Mouse (Mus musculus): ENCODE results near the gene Spata2. TPM values are rescaled to one million over a fixed set of nuclear protein-coding genes. Genes with fewer than 3 reads are reported as not detected.

Spata2 gene
- polyA plus RNA-seq, 1 experiment from 2014 or later: 23.6 TPM

GRCm38 (mm10) chr2:167487551-167487950, 5.1 kb downstream of the Spata2 start:
- Histone ChIP-seq H3K4me2 (replicated peaks) (no peak overlapping the region), H3K9ac (replicated peaks) (no peak overlapping the region; the same call in 1 of the 2 replicates), H3K36me3 (peaks cover 36% of the 10 kb centered on the region), H3K4me1 (peaks cover 16% of the 10 kb centered on the region), H3K27me3 (no peaks in the 10 kb centered on the region), H3K4me3 (no peak overlapping the region), H3K9me3 (no peaks in the 10 kb centered on the region), H3K27ac (replicated peaks) (no peak overlapping the region)
- 95% methylated on average over 6 of the region's 6 CpGs for WGBS
- no peak for ATAC-seq (ENCODE audit: low FRiP score, low read depth)

GRCm38 (mm10) chr2:167486573-167486972, 6.1 kb downstream of the Spata2 start:
- Histone ChIP-seq H3K4me3 (no peak overlapping the region), H3K4me2 (replicated peaks) (no peak overlapping the region), H3K9ac (replicated peaks) (no peak overlapping the region), H3K27me3 (no peaks in the 10 kb centered on the region), H3K36me3 (peaks cover 42% of the 10 kb centered on the region), H3K4me1 (peaks cover 10% of the 10 kb centered on the region), H3K27ac (replicated peaks) (no peak overlapping the region), H3K9me3 (no peaks in the 10 kb centered on the region)
- WGBS: 92% methylated on average over 4 of the region's 4 CpGs
- ATAC-seq (ENCODE audit: low FRiP score, low read depth): no peak

- H3K9ac ChIP-seq (replicated peaks): no peak overlapping the region
- H3K4me1 ChIP-seq: peaks cover 2% of the 10 kb centered on the region
- no peak for ATAC-seq (ENCODE audit: low FRiP score, low read depth)
- no peaks in the 10 kb centered on the region for H3K27me3 ChIP-seq
- no peak overlapping the region for H3K4me2 ChIP-seq (replicated peaks)
- H3K9me3 ChIP-seq: no peaks in the 10 kb centered on the region
- H3K36me3 ChIP-seq: peaks cover 45% of the 10 kb centered on the region
- H3K27ac ChIP-seq (replicated peaks): no peak overlapping the region
- WGBS: 92% methylated on average over 7 of the region's 7 CpGs
- H3K4me3 ChIP-seq: no peak overlapping the region
Measured at GRCm38 (mm10) chr2:167485501-167486377, 6.9 kb downstream of the Spata2 start.

GRCm38 (mm10) chr2:167484932-167485331, 7.8 kb downstream of the Spata2 start:
- Histone ChIP-seq H3K4me1 (no peaks in the 10 kb centered on the region), H3K4me2 (replicated peaks) (no peak overlapping the region), H3K9ac (replicated peaks) (no peak overlapping the region), H3K27ac (replicated peaks) (no peak overlapping the region), H3K4me3 (no peak overlapping the region), H3K36me3 (peaks cover 51% of the 10 kb centered on the region), H3K9me3 (no peaks in the 10 kb centered on the region), H3K27me3 (no peaks in the 10 kb centered on the region)
- 96% methylated on average over 11 of the region's 11 CpGs for WGBS
- no peak for ATAC-seq (ENCODE audit: low FRiP score, low read depth)

- H3K4me2 ChIP-seq (replicated peaks): no peak overlapping the region
- no peak for ATAC-seq (ENCODE audit: low FRiP score, low read depth)
- H3K27me3 ChIP-seq: no peaks in the 10 kb centered on the region
- no peak overlapping the region for H3K4me3 ChIP-seq
- WGBS: 94% methylated on average over 24 of the region's 24 CpGs
- H3K9ac ChIP-seq (replicated peaks): no peak overlapping the region
- no peak overlapping the region for H3K27ac ChIP-seq (replicated peaks)
- no peaks in the 10 kb centered on the region for H3K4me1 ChIP-seq
- H3K9me3 ChIP-seq: no peaks in the 10 kb centered on the region
- peaks cover 51% of the 10 kb centered on the region for H3K36me3 ChIP-seq
Measured at GRCm38 (mm10) chr2:167483827-167484410, 8.8 kb downstream of the Spata2 start.

GRCm38 (mm10) chr2:167483081-167483826, 9.4 kb downstream of the Spata2 start:
- no peak for ATAC-seq (ENCODE audit: low FRiP score, low read depth)
- Histone ChIP-seq H3K4me2 (replicated peaks) (no peak overlapping the region), H3K4me3 (no peak overlapping the region), H3K27ac (replicated peaks) (no peak overlapping the region), H3K27me3 (no peaks in the 10 kb centered on the region), H3K4me1 (no peaks in the 10 kb centered on the region), H3K9me3 (no peaks in the 10 kb centered on the region), H3K9ac (replicated peaks) (no peak overlapping the region), H3K36me3 (peaks cover 47% of the 10 kb centered on the region)
- WGBS: 96% methylated on average over 27 of the region's 27 CpGs

- Histone ChIP-seq H3K9ac (replicated peaks) (no peak overlapping the region), H3K4me2 (replicated peaks) (no peak overlapping the region), H3K4me3 (no peak overlapping the region), H3K27me3 (no peaks in the 10 kb centered on the region), H3K9me3 (no peaks in the 10 kb centered on the region), H3K27ac (replicated peaks) (no peak overlapping the region), H3K36me3 (peaks cover 47% of the 10 kb centered on the region), H3K4me1 (no peaks in the 10 kb centered on the region)
- no peak for ATAC-seq (ENCODE audit: low FRiP score, low read depth)
- WGBS: 95% methylated on average over 4 of the region's 4 CpGs
Measured at GRCm38 (mm10) chr2:167482681-167483080, 10.0 kb downstream of the Spata2 start.

- Histone ChIP-seq H3K36me3 (peaks cover 53% of the 10 kb centered on the region), H3K4me3 (no peak overlapping the region), H3K27me3 (no peaks in the 10 kb centered on the region), H3K9ac (replicated peaks) (no peak overlapping the region), H3K27ac (replicated peaks) (no peak overlapping the region), H3K4me2 (replicated peaks) (no peak overlapping the region), H3K4me1 (peaks cover 14% of the 10 kb centered on the region), H3K9me3 (no peaks in the 10 kb centered on the region)
- 91% methylated on average over 1 of the region's 1 CpGs for WGBS
- no peak for ATAC-seq (ENCODE audit: low FRiP score, low read depth)
Measured at GRCm38 (mm10) chr2:167479501-167479900, 13.2 kb downstream of the Spata2 start.

GRCm38 (mm10) chr2:167478128-167478527, 14.6 kb downstream of the Spata2 start:
- peaks cover 14% of the 10 kb centered on the region for H3K4me1 ChIP-seq
- no peaks in the 10 kb centered on the region for H3K9me3 ChIP-seq
- H3K27ac ChIP-seq (replicated peaks): no peak overlapping the region
- H3K27me3 ChIP-seq: no peaks in the 10 kb centered on the region
- peaks cover 53% of the 10 kb centered on the region for H3K36me3 ChIP-seq
- no peak for ATAC-seq (ENCODE audit: low FRiP score, low read depth)
- H3K4me3 ChIP-seq: no peak overlapping the region
- 57% methylated on average over 2 of the region's 2 CpGs for WGBS
- H3K9ac ChIP-seq (replicated peaks): no peak overlapping the region
- no peak overlapping the region for H3K4me2 ChIP-seq (replicated peaks)

GRCm38 (mm10) chr2:167476762-167477161, 15.9 kb downstream of the Spata2 start:
- Histone ChIP-seq H3K4me2 (replicated peaks) (no peak overlapping the region), H3K27ac (replicated peaks) (peak overlapping the region; percentile 64), H3K4me1 (peaks cover 14% of the 10 kb centered on the region), H3K36me3 (peaks cover 54% of the 10 kb centered on the region), H3K27me3 (no peaks in the 10 kb centered on the region), H3K4me3 (no peak overlapping the region), H3K9ac (replicated peaks) (no peak overlapping the region; the same call in 1 of the 2 replicates), H3K9me3 (no peaks in the 10 kb centered on the region)
- 81% methylated on average over 4 of the region's 4 CpGs for WGBS
- ATAC-seq (ENCODE audit: low FRiP score, low read depth): no peak

- Histone ChIP-seq H3K27me3 (no peaks in the 10 kb centered on the region), H3K4me2 (replicated peaks) (no peak overlapping the region), H3K4me1 (peaks cover 14% of the 10 kb centered on the region), H3K36me3 (peaks cover 59% of the 10 kb centered on the region), H3K9me3 (no peaks in the 10 kb centered on the region), H3K4me3 (no peak overlapping the region), H3K27ac (replicated peaks) (peak overlapping the region; percentile 64), H3K9ac (replicated peaks) (no peak overlapping the region; the same call in 1 of the 2 replicates)
- 36% methylated on average over 7 of the region's 7 CpGs for WGBS
- ATAC-seq (ENCODE audit: low FRiP score, low read depth): peak; percentile 41; the same call in 1 of the 2 replicates
Measured at GRCm38 (mm10) chr2:167476200-167476688, 16.4 kb downstream of the Spata2 start.
